Mouse (Mus musculus) neural tube, embryonic 11.5 days (tissue): ENCODE results near the gene Xpnpep2. TPM values are rescaled to one million over a fixed set of nuclear protein-coding genes. Genes with fewer than 3 reads are reported as not detected.

Source experiments
- ATAC-seq: fragments of 200-750 bp; cut with Nextera tagmentation; 2 replicates; pipeline ENCODE4 v1.8.0; 2017; ENCODE audit warnings: moderate number of reproducible peaks, mild to moderate bottlenecking, moderate TSS enrichment, moderate library complexity; ENCODE audit not compliant: insufficient read depth, low FRiP score, low TSS enrichment
- DNase-seq: peaks from one replicate; pipeline ENCODE4 v3.0.0-alpha.2; 2015; ENCODE audit warnings: low spot score
- H3K27ac ChIP-seq: fragments of 300-500 bp; sonication (generic); 2 replicates; pipeline ENCODE4 v1.5.1; 2014; ENCODE audit warnings: low read depth, mild to moderate bottlenecking, low read length
- H3K27me3 ChIP-seq: fragments of 300-500 bp; sonication (generic); 2 replicates; pipeline ENCODE4 v1.6.1; 2014; ENCODE audit warnings: mild to moderate bottlenecking, low read length, mixed read lengths; ENCODE audit not compliant: control insufficient read depth, insufficient read depth
- H3K36me3 ChIP-seq: fragments of 300-500 bp; sonication (generic); 2 replicates; pipeline ENCODE4 v1.6.1; 2014; ENCODE audit warnings: mild to moderate bottlenecking, low read length, moderate library complexity, mixed read lengths; ENCODE audit not compliant: control insufficient read depth, insufficient read depth
- H3K4me1 ChIP-seq: fragments of 300-500 bp; sonication (generic); 2 replicates; pipeline ENCODE4 v1.6.1; 2014; ENCODE audit warnings: low read length, mixed read lengths; ENCODE audit not compliant: control insufficient read depth, insufficient read depth
- H3K4me2 ChIP-seq: fragments of 300-500 bp; sonication (generic); 2 replicates; pipeline ENCODE4 v1.6.1; 2014; ENCODE audit warnings: low read depth, mild to moderate bottlenecking, moderate library complexity
- H3K4me3 ChIP-seq: fragments of 300-500 bp; sonication (generic); 2 replicates; pipeline ENCODE4 v1.5.1; 2014; ENCODE audit warnings: low read depth, low read length
- H3K9ac ChIP-seq: fragments of 300-500 bp; sonication (generic); 2 replicates; pipeline ENCODE4 v1.6.1; 2014; ENCODE audit warnings: mild to moderate bottlenecking, low read length
- H3K9me3 ChIP-seq: fragments of 300-500 bp; sonication (generic); 2 replicates; pipeline ENCODE4 v1.6.1; 2016; ENCODE audit warnings: low read length; ENCODE audit not compliant: control insufficient read depth
- WGBS: fragments of 180-500 bp; shearing (Covaris S2); extraction: QIAGEN DNeasy Blood & Tissue Kit; methylation state at CpG from one replicate; pipeline ENCODE4 v1.1.7; 2014; 5-methylcytosine and 5-hydroxymethylcytosine counted together
- polyA plus RNA-seq: library from polyadenylated mRNA; unstranded; fragments of >200 nt; fragmentation: Nextera tagmentation; extraction: Ambion mirVana; gene quantifications from 2 replicates; pipeline ENCODE4 v1.2.1, GENCODE M21; 2014

Gene Xpnpep2
- polyA plus RNA-seq, 1 experiment from 2014 or later, result 1.1 TPM

- Histone ChIP-seq H3K9me3 (no peaks in the 10 kb centered on the region), H3K27ac (no peak overlapping the region), H3K4me2 (no peak overlapping the region), H3K9ac (no peak overlapping the region), H3K4me3 (no peak overlapping the region), H3K27me3 (no peaks in the 10 kb centered on the region), H3K4me1 (no peaks in the 10 kb centered on the region), H3K36me3 (no peaks in the 10 kb centered on the region)
- 70% methylated on average over 6 of the region's 6 CpGs for WGBS
- ATAC-seq (no peak), DNase-seq (no peak)
Measured at GRCm38 (mm10) chrX:48138011-48138410, 29.5 kb downstream of the Xpnpep2 start.

GRCm38 (mm10) chrX:48138539-48139275 is 30.2 kb downstream of the Xpnpep2 start:
- H3K4me3 ChIP-seq, result no peak overlapping the region
- H3K4me1 ChIP-seq, result no peaks in the 10 kb centered on the region
- ATAC-seq (no peak), DNase-seq (no peak)
- no peaks in the 10 kb centered on the region for H3K9me3 ChIP-seq
- H3K9ac ChIP-seq, result no peak overlapping the region
- WGBS, result 50% methylated on average over 7 of the region's 7 CpGs
- H3K27ac ChIP-seq, result no peak overlapping the region
- H3K27me3 ChIP-seq, result no peaks in the 10 kb centered on the region
- no peaks in the 10 kb centered on the region for H3K36me3 ChIP-seq
- no peak overlapping the region for H3K4me2 ChIP-seq

- no peaks in the 10 kb centered on the region for H3K36me3 ChIP-seq
- DNase-seq, result no peak
- no peak overlapping the region for H3K4me3 ChIP-seq
- no peak overlapping the region for H3K9ac ChIP-seq
- no peak for ATAC-seq
- H3K9me3 ChIP-seq, result no peaks in the 10 kb centered on the region
- WGBS, result 35% methylated on average over 14 of the region's 14 CpGs
- 0 out of 2 replicates have a peak overlapping the region, but pooled peaks have one; percentile 2 for H3K4me2 ChIP-seq
- H3K4me1 ChIP-seq, result no peaks in the 10 kb centered on the region
- no peaks in the 10 kb centered on the region for H3K27me3 ChIP-seq
- no peak overlapping the region for H3K27ac ChIP-seq
Measured at GRCm38 (mm10) chrX:48139368-48140285, 31.1 kb downstream of the Xpnpep2 start.

DNA sequence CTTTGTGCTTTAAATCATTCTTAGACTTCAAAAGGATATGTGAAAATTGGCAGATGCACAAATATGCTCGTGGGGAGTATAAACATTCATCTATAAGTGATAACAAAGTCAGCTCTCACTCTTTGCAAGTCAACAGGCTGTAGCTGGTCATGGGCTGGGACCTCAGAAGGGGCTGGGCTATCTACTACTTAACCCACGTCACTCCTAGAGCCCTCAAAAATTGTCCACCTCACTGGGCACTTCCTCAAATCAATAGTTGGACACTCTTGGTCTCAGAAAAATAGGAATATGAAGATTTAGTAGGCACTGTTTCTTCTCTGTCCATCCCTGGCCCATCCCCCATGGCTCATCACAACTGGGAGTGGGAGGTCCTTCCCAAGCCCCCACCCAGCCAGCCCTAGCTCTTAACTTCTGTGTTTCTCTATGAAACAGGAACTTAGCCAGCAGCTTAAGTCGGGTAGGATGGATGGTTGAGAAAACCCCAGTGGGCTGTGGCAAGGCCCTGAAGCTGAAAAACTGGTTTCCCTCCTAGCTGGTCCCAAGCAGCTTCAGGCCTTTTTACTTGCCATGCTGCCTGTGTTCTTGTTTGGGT is 31.9 kb downstream of the Xpnpep2 start:
- no peaks in the 10 kb centered on the region for H3K36me3 ChIP-seq
- H3K9me3 ChIP-seq, result no peaks in the 10 kb centered on the region
- H3K9ac ChIP-seq, result no peak overlapping the region
- no peak overlapping the region for H3K4me2 ChIP-seq
- no peak for ATAC-seq
- no peak for DNase-seq
- no peaks in the 10 kb centered on the region for H3K4me1 ChIP-seq
- no peaks in the 10 kb centered on the region for H3K27me3 ChIP-seq
- H3K4me3 ChIP-seq, result no peak overlapping the region
- H3K27ac ChIP-seq, result no peak overlapping the region
- WGBS, result 66% methylated on average over 3 of the region's 3 CpGs

GRCm38 (mm10) chrX:48141481-48141880 is 33.0 kb downstream of the Xpnpep2 start:
- Histone ChIP-seq H3K9me3 (no peaks in the 10 kb centered on the region), H3K4me3 (no peak overlapping the region), H3K27ac (no peak overlapping the region), H3K27me3 (no peaks in the 10 kb centered on the region), H3K4me1 (no peaks in the 10 kb centered on the region), H3K36me3 (no peaks in the 10 kb centered on the region), H3K4me2 (no peak overlapping the region), H3K9ac (no peak overlapping the region)
- ATAC-seq (no peak), DNase-seq (no peak)
- WGBS, result 80% methylated on average over 6 of the region's 6 CpGs

- Histone ChIP-seq H3K4me3 (no peak overlapping the region), H3K27ac (no peak overlapping the region), H3K9ac (no peak overlapping the region), H3K27me3 (no peaks in the 10 kb centered on the region), H3K4me2 (no peak overlapping the region), H3K4me1 (no peaks in the 10 kb centered on the region), H3K36me3 (no peaks in the 10 kb centered on the region), H3K9me3 (no peaks in the 10 kb centered on the region)
- DNase-seq, result no peak
- 58% methylated on average over 20 of the region's 26 CpGs for WGBS
- ATAC-seq, result no peak
Measured at GRCm38 (mm10) chrX:48143415-48144335, 35.1 kb downstream of the Xpnpep2 start.

GRCm38 (mm10) chrX:48146262-48146661 is 37.7 kb downstream of the Xpnpep2 start, which contains the start of gene Sash3:
Sash3 (plus strand) TSS chrX:48146436.
- ATAC-seq, result no peak
- 92% methylated on average over 4 of the region's 4 CpGs for WGBS
- no peak for DNase-seq

DNA sequence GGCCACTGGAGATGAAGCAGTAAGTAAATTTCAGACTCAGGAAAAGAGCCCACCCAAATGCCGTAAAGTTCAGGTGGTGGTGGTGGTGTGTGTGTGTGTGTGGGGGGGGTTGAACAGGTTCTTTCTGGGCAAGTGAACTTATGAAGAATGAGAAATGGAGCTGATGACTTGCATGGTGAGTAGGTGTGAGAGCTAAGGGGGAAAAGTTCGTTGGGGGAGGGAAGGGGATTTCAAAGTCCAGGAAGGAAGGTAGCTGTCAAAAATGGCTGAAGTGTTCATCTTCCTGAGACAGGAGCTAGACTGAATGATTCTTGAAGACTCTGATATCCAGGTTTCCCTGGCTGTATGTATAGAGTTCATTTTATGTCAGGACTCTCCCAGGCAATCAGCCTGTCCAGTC is 38.7 kb downstream of the Xpnpep2 start:
- H3K4me3 ChIP-seq, result no peak overlapping the region
- H3K4me1 ChIP-seq, result no peaks in the 10 kb centered on the region
- H3K36me3 ChIP-seq, result no peaks in the 10 kb centered on the region
- H3K4me2 ChIP-seq, result no peak overlapping the region
- no peaks in the 10 kb centered on the region for H3K9me3 ChIP-seq
- 81% methylated on average over 2 of the region's 2 CpGs for WGBS
- no peak for DNase-seq
- ATAC-seq, result no peak
- H3K27ac ChIP-seq, result no peak overlapping the region
- H3K27me3 ChIP-seq, result no peaks in the 10 kb centered on the region
- no peak overlapping the region for H3K9ac ChIP-seq

More at GRCm38 (mm10) chrX:48146262-48146661, 37.7 kb downstream of the Xpnpep2 start, which contains the start of gene Sash3:
- H3K27ac ChIP-seq, result no peak within 1 kb of the TSS
- H3K27me3 ChIP-seq, result no peaks in the 10 kb centered on the region
- no peaks in the 10 kb centered on the region for H3K9me3 ChIP-seq
- H3K9ac ChIP-seq, result no peak within 1 kb of the TSS
- no peaks in the 10 kb centered on the region for H3K36me3 ChIP-seq
- H3K4me3 ChIP-seq, result no peak within 1 kb of the TSS
- H3K4me1 ChIP-seq, result no peaks in the 10 kb centered on the region
- no peak within 1 kb of the TSS for H3K4me2 ChIP-seq
